Mouse (Mus musculus): ENCODE data around the gene Ppp1r12b. TPM values are rescaled to one million over a fixed set of nuclear protein-coding genes. Genes with fewer than 3 reads are reported as not detected.

Ppp1r12b gene
- total and polyA plus RNA-seq, 3 experiments = 4.7 to 7.8 TPM; not detected in 1

GRCm38 (mm10) chr1:134847851-134848250 is 107.9 kb downstream of the Ppp1r12b start:
- H3K27ac ChIP-seq (ENCODE audit: control insufficient read depth, low read depth, low read length) = no peak overlapping the region
- no peak overlapping the region for H3K9ac ChIP-seq (ENCODE audit: control insufficient read depth, low read depth, low read length, poor library complexity, severe bottlenecking)
- H3K36me3 ChIP-seq (ENCODE audit: control insufficient read depth in 1 of 2, insufficient read depth in 2 of 2, low read length in 2 of 2) = no peaks in the 10 kb centered on the region
- no peak overlapping the region for H3K4me3 ChIP-seq (ENCODE audit: control insufficient read depth in 1 of 2, insufficient read depth in 1 of 2, low read depth in 2 of 2, low read length in 2 of 2)
- no peaks in the 10 kb centered on the region for H3K4me1 ChIP-seq (ENCODE audit: control insufficient read depth in 1 of 2, insufficient read depth in 2 of 2, low read length in 2 of 2)
- no peaks in the 10 kb centered on the region for H3K9me3 ChIP-seq (replicated peaks; ENCODE audit: insufficient read depth, low read length)
- H3K27me3 ChIP-seq (ENCODE audit: control insufficient read depth in 1 of 2, insufficient read depth in 2 of 2, low read length in 2 of 2) = no peaks in the 10 kb centered on the region
- H3K79me2 ChIP-seq (ENCODE audit: control insufficient read depth, insufficient read depth, low read length, poor library complexity) = no peaks in the 10 kb centered on the region
- no peak for DNase-seq (ENCODE audit: low read depth, low spot score)
- TF ChIP-seq E2F4 (IDR thresholded peaks at IDR 0.05; ENCODE audit: borderline replicate concordance, low read depth, low read length) = no peak
- TF ChIP-seq UBTF (IDR thresholded peaks at IDR 0.05; ENCODE audit: borderline replicate concordance, insufficient read depth, low read depth, low read length) = no peak
- no peak for TF ChIP-seq BHLHE40 (IDR thresholded peaks at IDR 0.05; ENCODE audit: borderline replicate concordance, low read depth, low read length)
- no peak for TF ChIP-seq CTCF (IDR thresholded peaks at IDR 0.05 in 2 of 3, conservative IDR thresholded peaks at IDR 0.05 in 1 of 3; ENCODE audit: control insufficient read depth in 1 of 3, insufficient read depth in 1 of 3, low read depth in 2 of 3, low read length in 3 of 3, poor library complexity in 1 of 3, severe bottlenecking in 1 of 3)
- no peak for TF ChIP-seq SMC3 (IDR thresholded peaks at IDR 0.05; ENCODE audit: low read depth, low read length)

GRCm38 (mm10) chr1:134846295-134846988 is 109.3 kb downstream of the Ppp1r12b start:
- H3K9ac ChIP-seq (ENCODE audit: control insufficient read depth, low read depth, low read length, poor library complexity, severe bottlenecking) = no peak overlapping the region
- H3K4me3 ChIP-seq (ENCODE audit: control insufficient read depth in 1 of 2, insufficient read depth in 1 of 2, low read depth in 2 of 2, low read length in 2 of 2) = no peak overlapping the region
- 0 out of 4 replicates have a peak, but pooled peaks cover 0 to 2% of the 10 kb centered on the region in 2 experiments for H3K36me3 ChIP-seq (ENCODE audit: control insufficient read depth in 1 of 2, insufficient read depth in 2 of 2, low read length in 2 of 2)
- no peak overlapping the region for H3K27ac ChIP-seq (ENCODE audit: control insufficient read depth, low read depth, low read length)
- no peaks in the 10 kb centered on the region for H3K27me3 ChIP-seq (ENCODE audit: control insufficient read depth in 1 of 2, insufficient read depth in 2 of 2, low read length in 2 of 2)
- H3K4me1 ChIP-seq (ENCODE audit: control insufficient read depth in 1 of 2, insufficient read depth in 2 of 2, low read length in 2 of 2) = no peaks in the 10 kb centered on the region
- DNase-seq (ENCODE audit: low read depth, low spot score) = no peak
- TF ChIP-seq RAD21 (IDR thresholded peaks at IDR 0.05; ENCODE audit: low read depth, low read length) (no peak), CTCF (IDR thresholded peaks at IDR 0.05 in 2 of 3, conservative IDR thresholded peaks at IDR 0.05 in 1 of 3; ENCODE audit: control insufficient read depth in 1 of 3, insufficient read depth in 1 of 3, low read depth in 2 of 3, low read length in 3 of 3, poor library complexity in 1 of 3, severe bottlenecking in 1 of 3) (no peak), MYB (IDR thresholded peaks at IDR 0.05; ENCODE audit: low read depth, low read length) (no peak), E2F4 (IDR thresholded peaks at IDR 0.05; ENCODE audit: borderline replicate concordance, low read depth, low read length) (no peak), JUND (IDR thresholded peaks at IDR 0.05; ENCODE audit: low read depth, low read length) (no peak), USF2 (IDR thresholded peaks at IDR 0.05; ENCODE audit: borderline replicate concordance in 1 of 2, insufficient read depth in 1 of 2, low read depth in 1 of 2, low read length in 2 of 2) (no peak), RCOR1 (IDR thresholded peaks at IDR 0.05; ENCODE audit: low read depth, low read length) (no peak), SMC3 (IDR thresholded peaks at IDR 0.05; ENCODE audit: low read depth, low read length) (no peak), POLR2AphosphoS2 (IDR thresholded peaks at IDR 0.05; ENCODE audit: low read length) (no peak), EP300 (IDR thresholded peaks at IDR 0.05; ENCODE audit: low read depth in 1 of 2, low read length in 2 of 2) (no peak), MAFK (IDR thresholded peaks at IDR 0.05; ENCODE audit: borderline replicate concordance, low read depth, low read length) (no peak), USF1 (IDR thresholded peaks at IDR 0.05; ENCODE audit: low read depth, low read length) (no peak), ELF1 (IDR thresholded peaks at IDR 0.05; ENCODE audit: low read depth, low read length) (no peak), GABPA (IDR thresholded peaks at IDR 0.05; ENCODE audit: low read depth, low read length) (no peak), ZC3H11A (IDR thresholded peaks at IDR 0.05; ENCODE audit: low read depth, low read length) (no peak), POLR2A (IDR thresholded peaks at IDR 0.05; ENCODE audit: control insufficient read depth in 1 of 2, insufficient read depth in 1 of 2, low read depth in 1 of 2, low read length in 2 of 2, poor library complexity in 1 of 2) (no peak), CHD1 (IDR thresholded peaks at IDR 0.05; ENCODE audit: low read depth, low read length) (no peak), NRF1 (IDR thresholded peaks at IDR 0.05; ENCODE audit: insufficient read depth, low read depth, low read length, poor library complexity, severe bottlenecking) (no peak)
- no peaks in the 10 kb centered on the region for H3K79me2 ChIP-seq (ENCODE audit: control insufficient read depth, insufficient read depth, low read length, poor library complexity)
- H3K9me3 ChIP-seq (replicated peaks; ENCODE audit: insufficient read depth, low read length) = no peaks in the 10 kb centered on the region

Measured in MEL (cell line).